Mouse (Mus musculus) embryo, embryonic 11 days (tissue): ENCODE results near the gene Arhgap36.

Experiments
- DNase-seq: peaks from one replicate; pipeline ENCODE4 v3.0.0-alpha.2; 2015

The Arhgap36 gene

GRCm38 (mm10) chrX:49463442-49463970 lies at the start of gene Arhgap36:
TSS of gene Arhgap36 (plus strand) at chrX:49463945.
- DNase-seq, result no peak

DNA sequence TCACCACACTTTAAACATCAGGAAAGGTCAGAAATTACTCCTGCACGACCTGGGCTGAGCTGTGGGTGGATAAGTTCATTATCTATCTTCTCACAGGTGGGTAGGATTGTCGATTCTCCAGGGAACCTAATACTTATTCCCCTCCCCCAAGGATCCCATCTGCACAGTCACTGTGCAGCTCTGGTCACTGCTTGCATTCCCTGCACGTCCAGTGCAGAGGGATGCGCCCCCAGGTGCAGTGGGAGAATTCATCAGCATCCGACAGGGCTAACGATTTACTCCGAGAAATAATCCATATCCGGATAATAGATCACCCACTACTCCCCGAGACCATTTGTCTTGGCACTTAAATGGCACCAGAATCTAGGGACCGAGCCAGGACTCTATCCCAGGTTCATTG lies 6.0 kb upstream of the Arhgap36 start:
- DNase-seq, result no peak

DNA sequence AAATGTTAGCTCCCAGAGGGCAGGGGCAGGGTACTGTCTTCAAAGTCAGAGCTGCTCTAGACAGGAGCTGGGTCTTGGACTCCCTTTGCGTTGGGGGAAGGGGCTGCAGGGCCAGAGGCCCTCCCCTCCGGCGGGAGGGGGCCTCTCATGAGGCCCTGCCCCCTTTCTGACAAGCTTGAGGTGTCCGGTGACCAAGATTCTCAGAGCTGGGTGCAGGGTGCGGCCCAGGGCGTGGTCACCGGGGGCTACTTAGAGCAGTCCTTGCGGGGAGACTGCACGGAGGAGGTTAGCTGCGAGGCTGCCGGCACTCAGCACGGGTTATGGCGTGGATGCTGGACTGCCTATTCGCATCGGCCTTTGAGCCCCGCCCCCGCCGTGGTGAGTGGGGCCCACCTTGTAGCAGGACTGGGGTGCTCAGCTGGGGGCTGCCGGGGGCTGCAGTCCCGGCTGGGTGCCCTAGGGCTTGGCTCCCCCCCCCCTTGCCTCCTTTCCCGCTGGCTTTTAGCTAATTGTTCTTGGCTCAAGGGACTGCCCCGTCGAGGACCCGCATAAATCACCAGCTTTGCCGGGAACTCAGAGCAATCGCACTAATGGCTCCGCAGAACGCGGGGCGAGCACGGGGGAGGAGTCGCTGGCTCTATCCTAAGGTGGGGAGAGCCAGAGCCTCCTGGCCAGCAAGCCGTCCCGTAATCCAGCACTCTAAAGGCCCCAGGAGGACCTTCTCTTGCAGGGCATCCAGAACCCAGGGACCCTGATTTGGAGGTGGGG lies 6.7 kb downstream of the Arhgap36 start:
- DNase-seq, result peak; percentile 39

DNA sequence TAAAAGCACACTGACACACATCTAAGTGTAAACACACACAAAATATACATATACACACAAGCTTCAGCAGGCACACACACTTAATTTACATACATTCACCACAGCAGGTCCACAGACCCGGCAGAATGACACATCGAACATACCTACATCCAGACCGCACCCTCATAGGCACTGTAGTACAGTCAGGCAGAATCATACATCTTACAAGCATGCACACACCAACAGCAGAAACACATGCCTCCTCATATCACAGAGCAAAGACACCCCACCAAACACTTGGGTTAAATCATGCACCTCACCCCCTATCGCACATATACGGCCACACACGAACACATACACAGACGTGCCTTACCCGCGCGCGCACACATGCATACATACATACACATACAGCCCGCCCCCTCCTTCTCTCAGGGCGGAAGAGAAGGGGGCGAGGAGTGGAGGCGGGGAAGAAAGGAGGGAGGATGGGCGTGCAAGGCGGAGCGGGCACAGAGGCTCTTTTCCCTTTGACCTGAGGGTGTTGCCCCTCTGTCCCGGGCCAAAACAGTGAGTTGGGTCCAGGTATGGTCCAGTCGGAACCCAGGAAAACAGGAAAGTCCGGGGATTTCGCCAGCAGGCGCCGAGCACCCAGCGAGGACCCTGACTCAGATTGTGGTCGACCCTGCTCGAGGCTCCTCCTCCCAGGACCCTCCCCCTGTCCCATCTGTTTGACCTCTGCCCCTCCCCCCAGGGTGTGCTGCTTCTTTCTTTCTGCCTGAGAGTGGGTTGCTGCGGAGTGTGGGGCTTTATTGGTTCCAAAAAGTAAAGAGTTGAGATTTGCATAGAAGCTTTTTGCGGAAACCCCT lies 16.4 kb downstream of the Arhgap36 start:
- DNase-seq, result peak; percentile 69

GRCm38 (mm10) chrX:49480846-49481245 lies 17.1 kb downstream of the Arhgap36 start:
- peak; percentile 47 for DNase-seq

DNA sequence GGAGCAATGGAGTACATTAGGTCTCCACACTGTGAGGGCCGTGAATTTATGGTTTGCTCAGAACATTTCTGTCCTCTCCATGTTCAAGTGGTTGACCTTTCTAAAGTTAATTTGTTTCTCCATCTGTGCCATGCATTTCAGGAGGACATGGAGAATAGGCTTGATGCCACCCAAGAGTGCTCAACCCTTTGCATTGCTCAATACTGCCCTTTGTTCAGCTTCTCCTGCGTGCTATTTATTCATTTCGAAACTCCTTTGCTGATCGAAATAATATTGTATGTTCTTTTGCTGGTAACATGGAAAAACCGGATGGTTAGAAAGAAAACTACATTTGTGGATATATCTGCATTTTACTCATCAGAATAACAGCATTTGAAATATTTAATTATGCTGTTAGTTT lies 25.4 kb downstream of the Arhgap36 start:
- no peak for DNase-seq

- DNase-seq, result no peak
Observed at GRCm38 (mm10) chrX:49493739-49494449, 30.1 kb downstream of the Arhgap36 start.
